25 mouse cellular contexts compared by ENCODE assay signal in the genomic region with DNA sequence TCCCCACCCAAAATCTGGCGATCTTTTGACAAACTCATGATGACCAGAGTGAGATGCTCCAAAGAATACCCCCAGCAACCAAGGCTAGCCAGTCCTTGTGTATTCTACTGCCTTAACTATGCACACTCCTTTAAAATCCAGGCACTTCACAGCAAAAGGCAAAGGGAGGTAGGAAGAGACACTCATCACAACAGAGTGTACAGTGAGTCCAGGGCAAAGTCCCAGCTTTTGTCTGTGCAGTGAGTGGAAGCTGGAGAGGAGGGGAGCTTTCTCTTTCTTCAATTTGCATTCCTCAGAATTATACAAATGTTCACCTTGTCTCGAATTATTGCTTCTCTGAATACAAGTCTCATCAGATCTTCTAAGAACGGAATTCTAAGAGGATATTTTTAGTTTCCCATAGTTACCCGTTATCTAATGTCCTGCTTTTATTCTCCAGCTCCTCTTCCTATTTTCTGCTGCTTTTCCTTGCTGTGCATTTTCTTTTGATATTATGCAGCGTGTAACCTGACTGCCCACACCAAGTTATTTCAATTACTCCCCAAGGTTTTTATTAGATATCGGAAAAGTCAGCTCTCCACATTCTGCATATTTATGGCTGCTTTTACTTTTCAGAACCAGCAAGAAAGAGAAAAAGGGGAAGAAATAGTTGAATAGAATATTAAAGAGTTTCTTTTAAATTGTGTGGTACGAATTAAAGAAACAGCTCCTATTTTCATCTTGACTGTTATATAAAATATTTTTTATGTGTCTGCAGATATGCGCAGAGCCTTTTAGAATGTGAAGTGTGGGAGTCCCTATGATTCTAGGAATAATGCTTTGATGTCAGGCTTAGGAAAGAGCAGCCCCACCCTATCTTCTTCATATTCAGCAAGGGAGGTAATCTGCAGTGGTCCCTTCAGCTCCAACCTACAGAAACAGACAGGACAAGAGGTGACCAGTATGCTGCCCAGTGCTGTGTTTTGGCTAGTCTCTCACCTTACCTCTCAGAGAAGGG.
DNase-seq lines count a peak whose midpoint lies in the region; ATAC-seq and TF ChIP-seq lines count a peak whose summit lies in the region.
"Had no signal": no experiment of that assay in that cellular context is flagged by ENCODE, and none has a peak within 500 bp of the region (broad histone marks: within the 10 kb centered on the region; RNA-seq: fewer than 3 reads in every experiment).

No protein-coding gene starts in this region.

- no peaks in the 10 kb centered on the region for H3K4me1 ChIP-seq in kidney, embryonic 16.5 days (ENCODE audit: insufficient read depth, low read length)
- no peaks in the 10 kb centered on the region for H3K4me1 ChIP-seq in midbrain, embryonic 14.5 days (ENCODE audit: control insufficient read depth, insufficient read depth, low read length)
- no peaks in the 10 kb centered on the region for H3K4me1 ChIP-seq in midbrain, embryonic 10.5 days
- peaks cover 5% of the 10 kb centered on the region for H3K4me1 ChIP-seq in cortical plate, adult 2 months (ENCODE audit: control insufficient read depth, insufficient read depth, low read length)
- no peaks in the 10 kb centered on the region for H3K4me1 ChIP-seq in forebrain, embryonic 11.5 days (replicated peaks; ENCODE audit: control insufficient read depth, insufficient read depth, low read length)
- H3K4me1 ChIP-seq: hindbrain, embryonic 10.5 days; hindbrain, embryonic 15.5 days; liver, embryonic 12.5 days; megakaryocyte, embryonic 14.5 days had no signal

- no peak for TF ChIP-seq POLR2A in cortical plate, adult 2 months (IDR thresholded peaks at IDR 0.05; ENCODE audit: extremely low read depth, insufficient read depth, low read length)

- no peaks in the 10 kb centered on the region for H3K27me3 ChIP-seq in kidney, embryonic 16.5 days (ENCODE audit: insufficient read depth, low read length)
- H3K27me3 ChIP-seq in midbrain, embryonic 14.5 days (ENCODE audit: control insufficient read depth, insufficient read depth, low read length), result no peaks in the 10 kb centered on the region
- H3K27me3 ChIP-seq in midbrain, embryonic 10.5 days (ENCODE audit: low read depth, poor library complexity, severe bottlenecking), result no peaks in the 10 kb centered on the region
- H3K27me3 ChIP-seq in forebrain, embryonic 11.5 days (ENCODE audit: control insufficient read depth, insufficient read depth, low read length), result no peaks in the 10 kb centered on the region
- H3K27me3 ChIP-seq: CH12.LX; hindbrain, embryonic 15.5 days; liver, embryonic 12.5 days; megakaryocyte, embryonic 14.5 days had no signal

- H3K27ac ChIP-seq in kidney, embryonic 16.5 days (ENCODE audit: low read length), result no peak overlapping the region
- peak overlapping the region; percentile 26; the same call in 1 of the 2 replicates for H3K27ac ChIP-seq in midbrain, embryonic 14.5 days (replicated peaks; ENCODE audit: low read depth, low read length)
- H3K27ac ChIP-seq in midbrain, embryonic 10.5 days (replicated peaks), result no peak overlapping the region
- H3K27ac ChIP-seq in cortical plate, adult 2 months (ENCODE audit: insufficient read depth, low read length), result 0 out of 2 replicates have a peak overlapping the region, but pooled peaks have one; percentile 28
- H3K27ac ChIP-seq in forebrain, embryonic 11.5 days (ENCODE audit: low read depth, low read length), result no peak overlapping the region
- H3K27ac ChIP-seq: hindbrain, embryonic 10.5 days; hindbrain, embryonic 15.5 days; liver, embryonic 12.5 days had no signal

- no peaks in the 10 kb centered on the region for H3K36me3 ChIP-seq in kidney, embryonic 16.5 days (ENCODE audit: insufficient read depth, low read length)
- H3K36me3 ChIP-seq in midbrain, embryonic 14.5 days (ENCODE audit: control insufficient read depth, insufficient read depth, low read length), result no peaks in the 10 kb centered on the region
- H3K36me3 ChIP-seq in midbrain, embryonic 10.5 days, result no peaks in the 10 kb centered on the region
- no peaks in the 10 kb centered on the region for H3K36me3 ChIP-seq in forebrain, embryonic 11.5 days (ENCODE audit: control insufficient read depth, insufficient read depth, low read length)
- H3K36me3 ChIP-seq: hindbrain, embryonic 10.5 days; hindbrain, embryonic 15.5 days; liver, embryonic 12.5 days had no signal

- no peaks in the 10 kb centered on the region for H3K9me3 ChIP-seq in kidney, embryonic 16.5 days (ENCODE audit: low read length)
- H3K9me3 ChIP-seq in midbrain, embryonic 14.5 days (ENCODE audit: control insufficient read depth, low read length), result no peaks in the 10 kb centered on the region
- H3K9me3 ChIP-seq in midbrain, embryonic 10.5 days (replicated peaks), result no peaks in the 10 kb centered on the region
- no peaks in the 10 kb centered on the region for H3K9me3 ChIP-seq in forebrain, embryonic 11.5 days (ENCODE audit: control insufficient read depth, low read length)
- H3K9me3 ChIP-seq: hindbrain, embryonic 10.5 days; hindbrain, embryonic 15.5 days; liver, embryonic 12.5 days; megakaryocyte, embryonic 14.5 days had no signal

- DNase-seq in kidney, postnatal 25 days, result peak; percentile 19 to 33
- DNase-seq in midbrain, embryonic 14.5 days, result peak; percentile 10
- no peak for DNase-seq in midbrain, embryonic 10.5 days (ENCODE audit: low spot score)
- no peak for DNase-seq in forebrain, embryonic 11.5 days (ENCODE audit: low spot score)
- DNase-seq: adrenal gland, adult 2 months; adrenal gland, postnatal 36 days; B cell, adult 2 months; cerebellum, adult 8-10 months; cerebellum, postnatal 25 days; gastrocnemius, postnatal 14 days; heart, postnatal 14 days; kidney, adult 11 months; kidney, postnatal 4 days; liver, postnatal 0 days; lung, postnatal 36 days had no signal

- 87% methylated on average over 8 of the region's 8 CpGs for WGBS in kidney, embryonic 16.5 days
- WGBS in midbrain, embryonic 14.5 days, result 73% methylated on average over 8 of the region's 8 CpGs
- 92% methylated on average over 8 of the region's 8 CpGs for WGBS in midbrain, embryonic 10.5 days
- WGBS in forebrain, embryonic 11.5 days, result 87% methylated on average over 8 of the region's 8 CpGs

- TF ChIP-seq CTCF in cortical plate, adult 2 months (IDR thresholded peaks at IDR 0.05; ENCODE audit: extremely low read depth, insufficient read depth, low read length), result no peak

- H3K9ac ChIP-seq in kidney, embryonic 16.5 days (replicated peaks; ENCODE audit: low read length), result no peak overlapping the region
- H3K9ac ChIP-seq in midbrain, embryonic 14.5 days (replicated peaks; ENCODE audit: low read length), result no peak overlapping the region
- no peak overlapping the region for H3K9ac ChIP-seq in forebrain, embryonic 11.5 days (ENCODE audit: low read length)
- H3K9ac ChIP-seq: hindbrain, embryonic 15.5 days; liver, embryonic 12.5 days; liver, postnatal 0 days had no signal

- no peak overlapping the region for H3K4me2 ChIP-seq in kidney, embryonic 16.5 days (replicated peaks; ENCODE audit: low read depth, low read length)
- H3K4me2 ChIP-seq in midbrain, embryonic 14.5 days (ENCODE audit: low read length), result no peak overlapping the region
- no peak overlapping the region for H3K4me2 ChIP-seq in forebrain, embryonic 11.5 days (ENCODE audit: low read depth, low read length, severe bottlenecking)
- H3K4me2 ChIP-seq: hindbrain, embryonic 15.5 days; liver, embryonic 12.5 days had no signal

- no peak overlapping the region for H3K4me3 ChIP-seq in kidney, embryonic 16.5 days (ENCODE audit: low read length)
- no peak overlapping the region for H3K4me3 ChIP-seq in midbrain, embryonic 14.5 days (replicated peaks; ENCODE audit: low read depth, low read length)
- H3K4me3 ChIP-seq in midbrain, embryonic 10.5 days, result no peak overlapping the region
- no peak overlapping the region for H3K4me3 ChIP-seq in cortical plate, adult 2 months (ENCODE audit: insufficient read depth, low read length)
- no peak overlapping the region for H3K4me3 ChIP-seq in forebrain, embryonic 11.5 days (ENCODE audit: low read depth, low read length)
- H3K4me3 ChIP-seq: hindbrain, embryonic 10.5 days; hindbrain, embryonic 15.5 days; liver, embryonic 12.5 days; megakaryocyte, embryonic 14.5 days had no signal

- ATAC-seq in kidney, embryonic 16.5 days (ENCODE audit: low FRiP score, low TSS enrichment), result no peak
- ATAC-seq in midbrain, embryonic 14.5 days (ENCODE audit: low FRiP score, low TSS enrichment), result no peak
- ATAC-seq in forebrain, embryonic 11.5 days (replicated peaks; ENCODE audit: low FRiP score), result no peak
- ATAC-seq: activated CD4-positive, CD25-positive, alpha-beta regulatory T cell, adult 4 months; forebrain, embryonic 16.5 days; inflammation-experienced regulatory T-cells, adult 6 months; liver, embryonic 12.5 days; liver, postnatal 0 days had no signal

Comparison
In these comparisons a context has a peak if more than half of its experiments do, and no peak if none do; other contexts are left out.
1. DNase-seq: peak in kidney, postnatal 25 days (2 of 2) and midbrain, embryonic 14.5 days (single experiment); none in midbrain, embryonic 10.5 days (single experiment) and forebrain, embryonic 11.5 days (single experiment).
2. H3K27ac ChIP-seq: peak in midbrain, embryonic 14.5 days (single experiment) and cortical plate, adult 2 months (single experiment); none in kidney, embryonic 16.5 days (single experiment), midbrain, embryonic 10.5 days (single experiment) and forebrain, embryonic 11.5 days (single experiment).